Mouse (Mus musculus) cortical plate, adult 2 months (tissue): ENCODE data around the gene Hscb.

Experiments used
- CTCF ChIP-seq: fragments of 200-500 bp; IDR thresholded peaks from 2 replicates; pipeline ENCODE4 v1.5.1; 2011; ENCODE audit warnings: mild to moderate bottlenecking, control low read depth, low read length; ENCODE audit not compliant: insufficient read depth; ENCODE audit errors: extremely low read depth
- POLR2A ChIP-seq: fragments of 200-500 bp; IDR thresholded peaks from 2 replicates; pipeline ENCODE4 v1.6.1; 2011; ENCODE audit warnings: mild to moderate bottlenecking, low read length, control low read depth; ENCODE audit not compliant: insufficient read depth; ENCODE audit errors: extremely low read depth

DNA sequence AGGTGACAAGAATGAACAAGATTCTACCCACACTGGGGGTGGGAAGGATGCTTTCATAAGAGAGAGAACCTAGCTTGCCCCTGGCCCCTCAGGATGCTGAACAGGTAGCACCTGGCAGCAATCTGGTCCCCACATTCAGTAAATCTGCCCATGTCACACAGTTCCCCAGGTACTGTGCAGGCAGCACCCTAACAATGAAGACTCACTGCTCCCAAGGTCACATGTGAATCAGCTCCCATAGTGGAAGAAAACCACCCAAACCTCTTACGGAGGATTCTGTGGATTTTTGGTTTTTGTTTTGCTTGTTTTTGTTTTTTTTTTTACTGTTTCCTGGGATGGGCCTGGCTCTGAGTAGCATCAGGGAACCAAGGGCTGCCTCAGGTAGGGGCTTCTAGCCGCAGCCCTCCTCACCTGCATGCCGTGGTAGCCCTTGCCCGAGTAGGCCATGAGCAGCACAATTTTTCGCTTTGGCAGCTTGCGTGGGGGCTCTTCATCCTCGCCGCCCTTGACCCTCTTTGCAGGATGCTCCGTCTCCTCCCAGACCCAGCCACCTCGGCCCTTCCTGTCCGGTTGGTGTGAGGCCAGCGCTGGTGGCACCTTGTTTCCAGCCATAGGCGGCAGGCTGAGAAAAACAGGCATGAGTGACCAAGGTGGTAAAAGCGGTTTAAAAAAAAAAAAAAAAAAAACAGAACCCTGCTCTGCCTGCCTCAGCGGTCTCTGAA is 60.1 kb downstream of the Hscb start:
- TF ChIP-seq CTCF (no peak), POLR2A (no peak)
